Mouse (Mus musculus) liver (tissue): ENCODE measurements around the gene Kcnq1.

Experiments used
- DNase-seq: peaks from one replicate; pipeline ENCODE4 v3.0.0-alpha.2; 2020; ENCODE audit warnings: mixed read lengths

Gene Kcnq1

DNA sequence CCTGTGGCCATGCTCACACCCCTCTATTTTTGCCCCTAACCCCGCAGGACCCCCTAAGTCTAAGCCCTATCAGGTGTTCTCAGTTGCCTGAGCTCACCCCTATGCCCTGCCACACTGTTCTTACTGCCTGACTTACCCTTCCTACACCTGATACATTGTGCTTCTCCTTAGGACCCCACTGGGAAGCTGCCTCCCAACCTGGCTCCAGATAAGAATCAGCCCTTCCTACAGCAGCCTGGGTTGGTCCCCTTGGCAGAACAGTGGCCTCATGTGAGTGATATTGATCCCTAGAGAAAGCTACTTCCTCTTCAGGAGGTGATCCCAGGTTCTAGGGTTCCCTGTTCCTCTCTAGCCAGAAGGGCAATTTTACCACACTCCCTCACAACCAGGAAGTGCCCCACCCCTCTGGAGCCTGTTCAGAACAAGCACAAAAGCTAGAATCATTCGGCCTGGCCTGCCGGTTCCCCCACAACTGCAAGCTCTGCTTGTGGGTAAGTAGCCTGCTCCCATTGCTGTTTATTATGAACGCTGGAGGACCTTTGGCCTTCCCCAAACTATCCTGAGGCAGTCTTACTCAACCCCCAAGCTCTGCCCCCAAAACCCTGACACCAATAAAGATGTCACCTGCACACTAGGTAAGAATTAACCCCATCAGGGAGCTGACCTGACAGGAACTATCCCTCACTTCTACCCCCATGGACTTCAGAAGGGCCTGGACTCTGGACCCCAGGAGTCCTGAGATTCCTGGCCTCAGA lies 367.4 kb downstream of the Kcnq1 start, which contains the start of gene Slc22a18:
Gene Slc22a18 (plus strand): TSS at position 390 of the 755 bp plus-strand sequence.
- DNase-seq, result peak; percentile 35

DNA sequence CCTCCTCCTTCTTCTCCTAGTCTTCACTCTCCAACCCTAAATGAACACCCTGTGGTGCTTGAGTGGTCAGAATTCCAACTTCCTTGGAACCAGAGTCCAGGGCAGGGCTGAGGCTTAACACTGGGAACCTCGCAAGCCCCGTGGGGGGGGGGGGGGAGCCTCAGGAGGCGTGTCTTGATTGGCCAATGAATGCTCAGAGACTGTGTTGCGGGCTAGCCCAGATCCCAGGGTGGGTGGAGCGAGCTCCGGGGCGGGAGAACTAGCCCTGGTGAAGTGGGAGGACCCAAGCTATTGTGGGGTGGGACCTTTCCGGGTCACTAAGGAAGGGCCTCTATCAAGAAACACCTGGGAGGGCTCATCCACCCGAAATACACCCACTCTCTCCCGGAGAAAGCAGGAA lies 368.6 kb downstream of the Kcnq1 start:
- peak; percentile 48 for DNase-seq

DNA sequence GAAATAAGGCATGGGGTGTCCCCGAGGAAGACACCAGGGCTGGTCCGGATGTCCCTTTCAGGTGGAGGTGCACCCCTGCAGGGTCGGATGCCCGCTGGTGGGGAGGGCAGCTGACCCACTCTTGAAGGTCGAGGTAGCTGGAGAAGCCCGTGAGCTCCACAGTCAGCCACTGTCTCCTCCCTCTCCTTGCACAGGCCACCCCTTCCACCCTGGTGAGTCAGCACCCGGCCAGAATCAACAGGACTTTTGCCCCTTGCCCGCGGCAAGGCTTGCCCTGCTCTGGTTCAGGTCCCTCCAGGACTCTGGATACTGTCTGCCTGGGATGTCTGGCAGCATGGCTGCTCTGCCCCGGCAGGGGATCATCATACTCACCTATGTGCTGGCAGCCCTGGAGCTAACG lies 369.7 kb downstream of the Kcnq1 start:
- DNase-seq, result no peak
